Mouse (Mus musculus): Measurements from ENCODE around the gene Kntc1. TPM values are rescaled to one million over a fixed set of nuclear protein-coding genes. Genes with fewer than 3 reads are reported as not detected.

The Kntc1 gene
- polyA plus RNA-seq, 1 experiment from 2014 or later, result 19.9 TPM

GRCm38 (mm10) chr5:123809156-123809555 lies 59.6 kb downstream of the Kntc1 start:
- no peak overlapping the region for H3K4me2 ChIP-seq
- H3K4me3 ChIP-seq (replicated peaks), result no peak overlapping the region
- ATAC-seq (ENCODE audit: insufficient read depth), result no peak
- WGBS (ENCODE audit: insufficient replicate concordance), result 86% methylated on average over 13 of the region's 13 CpGs
- no peaks in the 10 kb centered on the region for H3K9me3 ChIP-seq (replicated peaks)
- H3K27me3 ChIP-seq, result no peaks in the 10 kb centered on the region
- no peaks in the 10 kb centered on the region for H3K4me1 ChIP-seq (replicated peaks)
- no peak overlapping the region for H3K9ac ChIP-seq
- H3K27ac ChIP-seq (replicated peaks), result no peak overlapping the region
- peaks cover 95% of the 10 kb centered on the region for H3K36me3 ChIP-seq (replicated peaks)

- Histone ChIP-seq H3K4me1 (replicated peaks) (no peaks in the 10 kb centered on the region), H3K27me3 (no peaks in the 10 kb centered on the region), H3K27ac (replicated peaks) (no peak overlapping the region), H3K36me3 (replicated peaks) (peaks cover 95% of the 10 kb centered on the region), H3K9me3 (replicated peaks) (no peaks in the 10 kb centered on the region), H3K4me3 (replicated peaks) (no peak overlapping the region), H3K4me2 (no peak overlapping the region), H3K9ac (no peak overlapping the region)
- ATAC-seq (ENCODE audit: insufficient read depth), result no peak
- WGBS (ENCODE audit: insufficient replicate concordance), result 78% methylated on average over 7 of the region's 7 CpGs
Observed at GRCm38 (mm10) chr5:123816891-123817290, 67.4 kb downstream of the Kntc1 start.

- no peak overlapping the region for H3K4me2 ChIP-seq
- no peak for ATAC-seq (ENCODE audit: insufficient read depth)
- no peaks in the 10 kb centered on the region for H3K9me3 ChIP-seq (replicated peaks)
- H3K27me3 ChIP-seq, result no peaks in the 10 kb centered on the region
- no peaks in the 10 kb centered on the region for H3K4me1 ChIP-seq (replicated peaks)
- no peak overlapping the region for H3K27ac ChIP-seq (replicated peaks)
- WGBS (ENCODE audit: insufficient replicate concordance), result 91% methylated on average over 19 of the region's 19 CpGs
- peaks cover 90% of the 10 kb centered on the region for H3K36me3 ChIP-seq (replicated peaks)
- no peak overlapping the region for H3K4me3 ChIP-seq (replicated peaks)
- H3K9ac ChIP-seq, result no peak overlapping the region
Observed at GRCm38 (mm10) chr5:123818941-123819577, 69.5 kb downstream of the Kntc1 start.

GRCm38 (mm10) chr5:123820501-123821263 lies 71.2 kb downstream of the Kntc1 start:
- no peaks in the 10 kb centered on the region for H3K4me1 ChIP-seq (replicated peaks)
- no peak for ATAC-seq (ENCODE audit: insufficient read depth)
- no peaks in the 10 kb centered on the region for H3K27me3 ChIP-seq
- no peak overlapping the region for H3K9ac ChIP-seq
- 83% methylated on average over 9 of the region's 9 CpGs for WGBS (ENCODE audit: insufficient replicate concordance)
- no peak overlapping the region for H3K4me2 ChIP-seq
- peaks cover 73% of the 10 kb centered on the region for H3K36me3 ChIP-seq (replicated peaks)
- no peak overlapping the region for H3K4me3 ChIP-seq (replicated peaks)
- no peak overlapping the region for H3K27ac ChIP-seq (replicated peaks)
- no peaks in the 10 kb centered on the region for H3K9me3 ChIP-seq (replicated peaks)

GRCm38 (mm10) chr5:123821264-123821571 lies 71.7 kb downstream of the Kntc1 start:
- peaks cover 68% of the 10 kb centered on the region for H3K36me3 ChIP-seq (replicated peaks)
- no peaks in the 10 kb centered on the region for H3K9me3 ChIP-seq (replicated peaks)
- no peak overlapping the region for H3K4me3 ChIP-seq (replicated peaks)
- H3K4me1 ChIP-seq (replicated peaks), result no peaks in the 10 kb centered on the region
- no peak overlapping the region for H3K4me2 ChIP-seq
- H3K9ac ChIP-seq, result no peak overlapping the region
- no peaks in the 10 kb centered on the region for H3K27me3 ChIP-seq
- no peak for ATAC-seq (ENCODE audit: insufficient read depth)
- WGBS (ENCODE audit: insufficient replicate concordance), result 81% methylated on average over 3 of the region's 3 CpGs
- H3K27ac ChIP-seq (replicated peaks), result no peak overlapping the region

GRCm38 (mm10) chr5:123822706-123823105 lies 73.2 kb downstream of the Kntc1 start:
- Histone ChIP-seq H3K27me3 (no peaks in the 10 kb centered on the region), H3K4me3 (replicated peaks) (no peak overlapping the region), H3K4me1 (replicated peaks) (no peaks in the 10 kb centered on the region), H3K9me3 (replicated peaks) (no peaks in the 10 kb centered on the region), H3K4me2 (no peak overlapping the region), H3K27ac (replicated peaks) (no peak overlapping the region), H3K36me3 (replicated peaks) (peaks cover 53% of the 10 kb centered on the region), H3K9ac (no peak overlapping the region)
- WGBS (ENCODE audit: insufficient replicate concordance), result 64% methylated on average over 7 of the region's 7 CpGs
- ATAC-seq (ENCODE audit: insufficient read depth), result no peak

GRCm38 (mm10) chr5:123827659-123828091 lies 78.2 kb downstream of the Kntc1 start:
- H3K27ac ChIP-seq (replicated peaks), result no peak overlapping the region
- no peak overlapping the region for H3K9ac ChIP-seq
- peaks cover 7% of the 10 kb centered on the region; the same call in 1 of the 2 replicates for H3K36me3 ChIP-seq (replicated peaks)
- H3K4me1 ChIP-seq (replicated peaks), result 0 out of 2 replicates have a peak, but pooled peaks cover 2% of the 10 kb centered on the region
- no peaks in the 10 kb centered on the region for H3K9me3 ChIP-seq (replicated peaks)
- no peak overlapping the region for H3K4me3 ChIP-seq (replicated peaks)
- WGBS (ENCODE audit: insufficient replicate concordance), result 64% methylated on average over 6 of the region's 6 CpGs
- H3K4me2 ChIP-seq, result no peak overlapping the region
- no peak for ATAC-seq (ENCODE audit: insufficient read depth)
- H3K27me3 ChIP-seq, result no peaks in the 10 kb centered on the region

GRCm38 (mm10) chr5:123832309-123832708 lies 82.8 kb downstream of the Kntc1 start:
- Histone ChIP-seq H3K36me3 (replicated peaks) (no peaks in the 10 kb centered on the region), H3K9ac (no peak overlapping the region), H3K4me3 (replicated peaks) (no peak overlapping the region), H3K27me3 (no peaks in the 10 kb centered on the region), H3K27ac (replicated peaks) (no peak overlapping the region), H3K4me2 (no peak overlapping the region), H3K9me3 (replicated peaks) (no peaks in the 10 kb centered on the region), H3K4me1 (replicated peaks) (0 out of 2 replicates have a peak, but pooled peaks cover 2% of the 10 kb centered on the region)
- no peak for ATAC-seq (ENCODE audit: insufficient read depth)
- 51% methylated on average over 7 of the region's 7 CpGs for WGBS (ENCODE audit: insufficient replicate concordance)

GRCm38 (mm10) chr5:123834836-123835235 lies 85.3 kb downstream of the Kntc1 start:
- Histone ChIP-seq H3K27ac (replicated peaks) (no peak overlapping the region), H3K9me3 (replicated peaks) (no peaks in the 10 kb centered on the region), H3K36me3 (replicated peaks) (no peaks in the 10 kb centered on the region), H3K4me3 (replicated peaks) (no peak overlapping the region), H3K4me2 (no peak overlapping the region), H3K27me3 (no peaks in the 10 kb centered on the region; the same call in 1 of the 2 replicates), H3K4me1 (replicated peaks) (0 out of 2 replicates have a peak, but pooled peaks cover 2% of the 10 kb centered on the region), H3K9ac (no peak overlapping the region)
- WGBS (ENCODE audit: insufficient replicate concordance), result 65% methylated on average over 3 of the region's 3 CpGs
- no peak for ATAC-seq (ENCODE audit: insufficient read depth)

GRCm38 (mm10) chr5:123837371-123837770 lies 87.9 kb downstream of the Kntc1 start:
- Histone ChIP-seq H3K9ac (no peak overlapping the region), H3K9me3 (replicated peaks) (no peaks in the 10 kb centered on the region), H3K27me3 (no peaks in the 10 kb centered on the region; the same call in 1 of the 2 replicates), H3K4me3 (replicated peaks) (no peak overlapping the region), H3K4me1 (replicated peaks) (peaks cover 7% of the 10 kb centered on the region; the same call in 1 of the 2 replicates), H3K4me2 (no peak overlapping the region), H3K36me3 (replicated peaks) (no peaks in the 10 kb centered on the region), H3K27ac (replicated peaks) (no peak overlapping the region)
- ATAC-seq (ENCODE audit: insufficient read depth), result no peak
- WGBS (ENCODE audit: insufficient replicate concordance), result 48% methylated on average over 4 of the region's 4 CpGs

GRCm38 (mm10) chr5:123842221-123842934 lies 92.9 kb downstream of the Kntc1 start:
- Histone ChIP-seq H3K9ac (no peak overlapping the region), H3K27me3 (no peaks in the 10 kb centered on the region; the same call in 1 of the 2 replicates), H3K4me2 (no peak overlapping the region), H3K4me1 (replicated peaks) (peaks cover 10% of the 10 kb centered on the region; the same call in 1 of the 2 replicates), H3K27ac (replicated peaks) (no peak overlapping the region), H3K36me3 (replicated peaks) (no peaks in the 10 kb centered on the region), H3K9me3 (replicated peaks) (no peaks in the 10 kb centered on the region), H3K4me3 (replicated peaks) (no peak overlapping the region)
- no peak for ATAC-seq (ENCODE audit: insufficient read depth)
- 56% methylated on average over 11 of the region's 11 CpGs for WGBS (ENCODE audit: insufficient replicate concordance)

Data from liver, embryonic 15.5 days (tissue).